Comparison of ENCODE assay signal across 11 mouse cellular contexts in the genomic region with DNA sequence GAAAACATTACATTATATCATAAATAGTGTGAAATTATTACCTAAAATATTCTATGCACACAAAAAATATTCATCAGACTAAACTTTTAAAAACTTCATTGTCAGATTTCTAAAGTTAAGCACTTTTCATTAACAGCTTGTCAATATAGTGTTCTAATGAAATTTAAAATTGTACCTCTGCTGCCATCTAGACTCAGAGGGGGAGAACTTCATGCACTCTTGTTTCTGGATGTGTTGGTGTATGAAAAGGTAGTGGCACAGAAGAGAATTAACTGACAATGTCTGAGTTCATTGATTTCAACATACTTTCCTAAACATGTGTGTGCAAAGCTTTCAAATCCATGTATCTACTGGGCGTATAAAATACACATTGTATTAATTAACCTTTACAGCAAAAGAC.
A peak's percentile ranks its signal among the peaks of the same experiment; 100 is the strongest.
DNase-seq lines count a peak whose midpoint lies in the region; ATAC-seq and TF ChIP-seq lines count a peak whose summit lies in the region.
"Had no signal": no experiment of that assay in that cellular context is flagged by ENCODE, and none has a peak within 500 bp of the region (broad histone marks: within the 10 kb centered on the region; RNA-seq: fewer than 3 reads in every experiment).

No protein-coding gene starts in this region.

- no peaks in the 10 kb centered on the region for H3K9me3 ChIP-seq in lung, embryonic 14.5 days (ENCODE audit: low read depth, low read length)
- no peaks in the 10 kb centered on the region for H3K9me3 ChIP-seq in midbrain, postnatal 0 days (ENCODE audit: low read length)

- H3K36me3 ChIP-seq in lung, embryonic 14.5 days (ENCODE audit: insufficient read depth): no peaks in the 10 kb centered on the region
- H3K36me3 ChIP-seq in midbrain, postnatal 0 days (ENCODE audit: insufficient read depth, low read length): no peaks in the 10 kb centered on the region

- H3K9ac ChIP-seq in lung, embryonic 14.5 days: no peak overlapping the region
- no peak overlapping the region for H3K9ac ChIP-seq in midbrain, postnatal 0 days (replicated peaks; ENCODE audit: low read length, poor library complexity, severe bottlenecking)

- peak; percentile 55 for TF ChIP-seq CTCF in lung, embryonic 14.5 days (IDR thresholded peaks at IDR 0.05; ENCODE audit: low read depth)
- peak; percentile 24; the same call in 1 of the 2 replicates for TF ChIP-seq CTCF in cortical plate, adult 2 months (IDR thresholded peaks at IDR 0.05; ENCODE audit: extremely low read depth, insufficient read depth, low read length)
- peak; percentile 84 for TF ChIP-seq CTCF in midbrain, postnatal 0 days (IDR thresholded peaks at IDR 0.05)

- DNase-seq in frontal cortex, adult 2 months (ENCODE audit: extremely low spot score in 1 of 2, low spot score in 1 of 2): peak; percentile 4 to 57
- DNase-seq in frontal cortex, postnatal 25 days (ENCODE audit: low spot score in 2 of 2): no peak
- peak; percentile 56 for DNase-seq in lung, embryonic 14.5 days
- no peak for DNase-seq in lung, postnatal 25 days (ENCODE audit: low spot score)
- DNase-seq in midbrain, postnatal 0 days (ENCODE audit: low spot score): peak; percentile 76
- DNase-seq in thymus, postnatal 4 days: no peak
- no peak for DNase-seq in c-Kit-positive CD71-positive TER-119-positive erythroid progenitor cells, embryonic 14.5 days (ENCODE audit: low spot score)
- DNase-seq: cerebellum, adult 9-11 months; right cerebral cortex, postnatal 25 days had no signal

- H3K4me2 ChIP-seq in lung, embryonic 14.5 days: no peak overlapping the region
- no peak overlapping the region for H3K4me2 ChIP-seq in midbrain, postnatal 0 days (ENCODE audit: low read depth, low read length, poor library complexity, severe bottlenecking)

- no peaks in the 10 kb centered on the region for H3K27me3 ChIP-seq in lung, embryonic 14.5 days (ENCODE audit: insufficient read depth, low read length)
- H3K27me3 ChIP-seq in midbrain, postnatal 0 days (ENCODE audit: insufficient read depth, low read length): no peaks in the 10 kb centered on the region

- no peak for ATAC-seq in lung, embryonic 14.5 days (ENCODE audit: insufficient read depth)
- ATAC-seq in midbrain, postnatal 0 days (ENCODE audit: low FRiP score): no peak

- TF ChIP-seq POLR2A in cortical plate, adult 2 months (IDR thresholded peaks at IDR 0.05; ENCODE audit: extremely low read depth, insufficient read depth, low read length): no peak

- no peak overlapping the region for H3K4me3 ChIP-seq in lung, embryonic 14.5 days (ENCODE audit: low read depth, low read length)
- no peak overlapping the region for H3K4me3 ChIP-seq in cortical plate, adult 2 months (ENCODE audit: insufficient read depth, low read length)
- H3K4me3 ChIP-seq in midbrain, postnatal 0 days (ENCODE audit: low read depth, low read length): no peak overlapping the region

- 46% methylated on average over 1 of the region's 1 CpGs for WGBS in lung, embryonic 14.5 days
- 68% methylated on average over 1 of the region's 1 CpGs for WGBS in midbrain, postnatal 0 days

- no peak overlapping the region for H3K27ac ChIP-seq in lung, embryonic 14.5 days (ENCODE audit: low read depth)
- no peak overlapping the region for H3K27ac ChIP-seq in cortical plate, adult 2 months (ENCODE audit: insufficient read depth, low read length)
- no peak overlapping the region for H3K27ac ChIP-seq in midbrain, postnatal 0 days (ENCODE audit: low read depth, low read length)
- H3K27ac ChIP-seq: macrophage had no signal

- H3K4me1 ChIP-seq in lung, embryonic 14.5 days (ENCODE audit: insufficient read depth): no peaks in the 10 kb centered on the region
- H3K4me1 ChIP-seq in cortical plate, adult 2 months (ENCODE audit: control insufficient read depth, insufficient read depth, low read length): no peaks in the 10 kb centered on the region
- H3K4me1 ChIP-seq in midbrain, postnatal 0 days (ENCODE audit: insufficient read depth, low read length): no peaks in the 10 kb centered on the region

Comparison
In these comparisons a context has a peak if more than half of its experiments do, and no peak if none do; other contexts are left out.
1. DNase-seq: peak in frontal cortex, adult 2 months (2 of 2), lung, embryonic 14.5 days (single experiment) and midbrain, postnatal 0 days (single experiment); none in frontal cortex, postnatal 25 days (0 of 2), lung, postnatal 25 days (single experiment), thymus, postnatal 4 days (single experiment) and c-Kit-positive CD71-positive TER-119-positive erythroid progenitor cells, embryonic 14.5 days (single experiment).
2. CTCF ChIP-seq: peak in every context shown above with its lines; median percentile 84 in midbrain, postnatal 0 days; 55 in lung, embryonic 14.5 days; 24 in cortical plate, adult 2 months.